Mouse (Mus musculus): Measurements from ENCODE around the gene Sec1. TPM values are rescaled to one million over a fixed set of nuclear protein-coding genes. Genes with fewer than 3 reads are reported as not detected.
A peak's percentile ranks its signal among the peaks of the same experiment; 100 is the strongest.

Gene Sec1
- polyA plus RNA-seq, 1 experiment from 2014 or later = 4.8 TPM

DNA sequence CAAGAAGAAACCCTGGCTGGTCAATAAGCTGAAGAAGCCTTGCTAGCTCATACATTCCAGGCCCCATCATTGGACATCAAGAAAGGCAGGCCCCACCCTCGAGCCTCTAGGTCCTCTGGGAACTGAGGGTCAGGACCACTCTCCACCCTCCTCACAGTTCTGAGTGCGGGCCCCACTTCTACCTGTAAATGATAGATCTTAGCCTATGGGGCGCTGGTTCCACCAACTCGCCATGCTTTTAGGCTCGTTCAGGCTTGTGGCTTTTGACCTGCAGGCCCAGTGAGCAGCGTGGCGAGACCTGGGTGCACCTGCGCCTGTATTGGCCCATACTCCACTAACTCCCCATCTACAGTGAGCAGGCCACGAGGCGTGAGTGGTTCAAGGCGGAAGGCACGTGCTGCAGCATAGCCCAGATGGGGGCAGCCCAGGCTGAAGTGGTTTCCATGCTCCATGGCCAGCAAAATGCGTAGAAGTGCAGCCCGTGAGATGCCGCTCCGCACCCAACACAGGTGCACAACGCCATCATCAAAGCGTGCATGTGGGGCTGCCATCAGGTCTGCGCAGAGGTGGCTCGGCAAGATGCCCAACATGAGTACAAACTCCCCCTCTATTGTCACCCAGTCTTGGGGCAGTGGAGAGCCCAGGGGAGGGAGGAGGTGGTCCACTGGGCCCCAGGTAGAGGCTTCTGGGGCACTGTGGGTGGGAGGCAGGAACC, 16.4 kb upstream of the Sec1 start:
- Histone ChIP-seq H3K9ac (ENCODE audit: low read length) (no peak overlapping the region), H3K27me3 (replicated peaks; ENCODE audit: control insufficient read depth, insufficient read depth, low read length) (no peaks in the 10 kb centered on the region), H3K27ac (ENCODE audit: low read depth) (no peak overlapping the region), H3K4me1 (replicated peaks; ENCODE audit: control insufficient read depth, insufficient read depth, low read length) (peaks cover 35% of the 10 kb centered on the region), H3K4me3 (ENCODE audit: low read depth, low read length) (no peak overlapping the region), H3K4me2 (ENCODE audit: low read length) (no peak overlapping the region), H3K9me3 (ENCODE audit: control insufficient read depth, low read length) (no peaks in the 10 kb centered on the region), H3K36me3 (ENCODE audit: control insufficient read depth, insufficient read depth, low read length) (peaks cover 43% of the 10 kb centered on the region)
- 91% methylated on average over 20 of the region's 20 CpGs for WGBS
- DNase-seq (ENCODE audit: low spot score) (no peak), ATAC-seq (replicated peaks; ENCODE audit: low FRiP score, low TSS enrichment, low read depth) (no peak)

DNA sequence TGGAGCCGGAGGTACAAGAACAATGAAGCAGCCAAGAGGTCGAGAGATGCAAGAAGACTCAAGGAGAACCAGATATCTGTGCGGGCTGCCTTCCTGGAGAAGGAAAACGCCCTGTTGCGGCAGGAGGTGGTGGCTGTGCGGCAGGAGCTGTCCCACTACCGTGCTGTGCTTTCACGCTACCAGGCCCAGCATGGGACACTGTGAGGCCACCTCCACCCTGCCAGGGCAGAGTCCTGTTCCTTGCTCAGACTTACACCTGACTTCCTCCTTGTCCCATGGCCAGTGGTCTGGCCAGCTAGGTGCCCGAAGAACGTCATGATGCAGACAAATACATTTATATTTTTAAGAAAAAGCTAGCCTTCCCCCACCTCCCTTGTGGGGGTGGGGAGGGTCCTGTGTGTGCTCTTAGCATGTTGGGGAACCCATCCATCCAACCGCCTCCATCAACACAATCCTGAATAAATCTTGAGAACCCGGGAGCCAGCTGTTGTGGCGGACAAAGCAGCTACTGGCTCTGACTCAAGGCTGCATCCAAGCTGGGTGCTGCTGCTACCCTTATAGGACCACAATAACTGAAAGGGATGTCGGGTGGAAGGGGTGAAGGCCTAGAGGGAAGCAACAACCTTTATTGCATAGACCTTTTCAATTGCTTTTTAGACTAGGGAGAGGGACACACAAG, 15.6 kb upstream of the Sec1 start:
- Histone ChIP-seq H3K36me3 (ENCODE audit: control insufficient read depth, insufficient read depth, low read length) (peaks cover 43% of the 10 kb centered on the region), H3K4me3 (ENCODE audit: low read depth, low read length) (no peak overlapping the region), H3K27ac (ENCODE audit: low read depth) (no peak overlapping the region), H3K4me2 (ENCODE audit: low read length) (no peak overlapping the region), H3K9me3 (ENCODE audit: control insufficient read depth, low read length) (no peaks in the 10 kb centered on the region), H3K4me1 (replicated peaks; ENCODE audit: control insufficient read depth, insufficient read depth, low read length) (peaks cover 37% of the 10 kb centered on the region), H3K27me3 (replicated peaks; ENCODE audit: control insufficient read depth, insufficient read depth, low read length) (no peaks in the 10 kb centered on the region), H3K9ac (ENCODE audit: low read length) (no peak overlapping the region)
- DNase-seq (ENCODE audit: low spot score) (no peak), ATAC-seq (replicated peaks; ENCODE audit: low FRiP score, low TSS enrichment, low read depth) (no peak)
- 71% methylated on average over 14 of the region's 14 CpGs for WGBS

DNA sequence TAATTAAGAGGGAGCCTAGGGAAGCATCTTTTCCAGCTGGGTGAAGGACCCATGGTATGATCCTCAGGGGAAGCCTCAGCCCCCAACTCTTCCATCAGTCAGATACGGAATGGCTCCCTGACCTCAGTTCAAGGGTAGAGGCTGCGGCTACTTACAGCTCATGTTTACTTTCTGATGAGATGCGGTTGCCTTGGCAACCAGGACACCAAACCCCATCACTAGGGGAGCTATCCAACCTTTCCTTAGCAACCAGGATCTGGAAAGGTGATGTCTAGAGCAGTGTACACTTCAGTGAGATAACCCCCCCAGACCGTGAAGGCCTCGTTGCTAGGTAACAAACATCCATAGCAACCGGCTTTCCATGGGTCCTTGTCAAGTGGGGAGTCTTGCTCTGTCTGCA, 14.8 kb upstream of the Sec1 start:
- no peaks in the 10 kb centered on the region for H3K27me3 ChIP-seq (replicated peaks; ENCODE audit: control insufficient read depth, insufficient read depth, low read length)
- H3K4me3 ChIP-seq (ENCODE audit: low read depth, low read length) = no peak overlapping the region
- no peak overlapping the region for H3K27ac ChIP-seq (ENCODE audit: low read depth)
- no peak for DNase-seq (ENCODE audit: low spot score)
- ATAC-seq (replicated peaks; ENCODE audit: low FRiP score, low TSS enrichment, low read depth) = no peak
- no peak overlapping the region for H3K9ac ChIP-seq (ENCODE audit: low read length)
- H3K4me2 ChIP-seq (ENCODE audit: low read length) = no peak overlapping the region
- peaks cover 43% of the 10 kb centered on the region for H3K36me3 ChIP-seq (ENCODE audit: control insufficient read depth, insufficient read depth, low read length)
- peaks cover 31% of the 10 kb centered on the region for H3K4me1 ChIP-seq (replicated peaks; ENCODE audit: control insufficient read depth, insufficient read depth, low read length)
- no peaks in the 10 kb centered on the region for H3K9me3 ChIP-seq (ENCODE audit: control insufficient read depth, low read length)
- WGBS = 45% methylated on average over 6 of the region's 6 CpGs

DNA sequence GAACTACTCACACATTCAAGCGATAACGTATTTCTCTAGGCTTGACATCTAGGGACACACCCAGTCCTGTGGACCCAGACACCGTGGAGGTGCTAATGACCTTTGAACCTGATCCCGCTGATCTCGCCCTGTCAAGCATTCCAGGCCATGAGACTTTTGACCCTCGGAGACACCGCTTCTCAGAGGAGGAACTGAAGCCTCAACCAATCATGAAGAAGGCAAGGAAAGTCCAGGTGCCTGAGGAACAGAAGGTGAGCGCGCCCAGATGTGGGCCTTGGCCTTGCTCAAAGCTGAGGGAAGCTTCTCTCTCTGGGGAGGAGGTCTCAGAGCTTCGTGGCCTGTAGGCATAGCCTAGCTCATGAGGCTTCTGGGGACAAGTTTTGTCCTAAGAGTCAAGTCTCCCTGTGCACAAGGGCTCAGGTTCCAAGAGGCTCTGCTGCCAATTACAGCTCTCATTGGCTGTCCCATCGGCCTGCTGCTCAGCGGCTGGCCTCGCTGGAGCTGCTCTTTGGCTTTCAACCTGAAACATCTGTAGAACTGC, 14.1 kb upstream of the Sec1 start:
- Histone ChIP-seq H3K27me3 (replicated peaks; ENCODE audit: control insufficient read depth, insufficient read depth, low read length) (no peaks in the 10 kb centered on the region), H3K9ac (ENCODE audit: low read length) (no peak overlapping the region), H3K27ac (ENCODE audit: low read depth) (peak overlapping the region; percentile 34; the same call in 1 of the 2 replicates), H3K36me3 (ENCODE audit: control insufficient read depth, insufficient read depth, low read length) (peaks cover 39% of the 10 kb centered on the region), H3K9me3 (ENCODE audit: control insufficient read depth, low read length) (no peaks in the 10 kb centered on the region), H3K4me2 (ENCODE audit: low read length) (peak overlapping the region; percentile 96), H3K4me1 (replicated peaks; ENCODE audit: control insufficient read depth, insufficient read depth, low read length) (peaks cover 36% of the 10 kb centered on the region), H3K4me3 (ENCODE audit: low read depth, low read length) (no peak overlapping the region)
- ATAC-seq (replicated peaks; ENCODE audit: low FRiP score, low TSS enrichment, low read depth) (no peak), DNase-seq (ENCODE audit: low spot score) (no peak)
- WGBS = 30% methylated on average over 13 of the region's 13 CpGs

DNA sequence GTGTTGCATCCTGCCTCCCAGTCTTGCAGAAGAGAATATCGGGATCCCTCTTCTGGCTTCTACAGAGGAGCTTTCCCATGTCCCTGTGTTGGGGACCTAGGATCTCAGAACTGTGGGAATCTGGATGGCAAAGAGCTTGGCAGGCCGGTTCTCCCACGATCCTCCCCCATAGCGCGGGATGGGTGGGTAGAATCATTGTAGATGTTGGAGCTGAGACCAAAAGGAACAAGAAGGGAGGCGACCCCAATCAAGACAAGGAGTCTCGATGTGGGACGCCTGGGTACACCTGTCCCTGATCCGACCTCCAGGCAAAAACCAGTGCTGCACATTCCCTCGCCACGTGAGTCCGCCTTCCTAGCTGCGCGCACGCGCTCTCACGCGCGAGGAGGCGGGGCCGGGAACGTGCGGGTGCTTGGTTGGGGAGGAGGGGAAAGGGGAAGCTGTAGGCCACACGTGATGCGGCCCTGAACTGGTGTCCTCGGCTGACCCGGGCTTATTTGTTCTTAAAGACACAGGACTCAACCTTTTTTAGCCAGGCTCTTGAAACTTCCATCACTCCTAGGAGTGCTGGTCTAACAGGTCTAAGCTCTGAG, 13.3 kb upstream of the Sec1 start:
- Histone ChIP-seq H3K9ac (ENCODE audit: low read length) (peak overlapping the region; percentile 8; the same call in 1 of the 2 replicates), H3K9me3 (ENCODE audit: control insufficient read depth, low read length) (no peaks in the 10 kb centered on the region), H3K36me3 (ENCODE audit: control insufficient read depth, insufficient read depth, low read length) (peaks cover 31% of the 10 kb centered on the region), H3K4me3 (ENCODE audit: low read depth, low read length) (peak overlapping the region; percentile 65), H3K27ac (ENCODE audit: low read depth) (peak overlapping the region; percentile 61), H3K4me1 (replicated peaks; ENCODE audit: control insufficient read depth, insufficient read depth, low read length) (peaks cover 36% of the 10 kb centered on the region), H3K27me3 (replicated peaks; ENCODE audit: control insufficient read depth, insufficient read depth, low read length) (no peaks in the 10 kb centered on the region), H3K4me2 (ENCODE audit: low read length) (peak overlapping the region; percentile 96)
- under 1% methylated on average over 27 of the region's 27 CpGs for WGBS
- ATAC-seq (replicated peaks; ENCODE audit: low FRiP score, low TSS enrichment, low read depth) (no peak; the same call in 1 of the 2 replicates), DNase-seq (ENCODE audit: low spot score) (peak; percentile 94)

DNA sequence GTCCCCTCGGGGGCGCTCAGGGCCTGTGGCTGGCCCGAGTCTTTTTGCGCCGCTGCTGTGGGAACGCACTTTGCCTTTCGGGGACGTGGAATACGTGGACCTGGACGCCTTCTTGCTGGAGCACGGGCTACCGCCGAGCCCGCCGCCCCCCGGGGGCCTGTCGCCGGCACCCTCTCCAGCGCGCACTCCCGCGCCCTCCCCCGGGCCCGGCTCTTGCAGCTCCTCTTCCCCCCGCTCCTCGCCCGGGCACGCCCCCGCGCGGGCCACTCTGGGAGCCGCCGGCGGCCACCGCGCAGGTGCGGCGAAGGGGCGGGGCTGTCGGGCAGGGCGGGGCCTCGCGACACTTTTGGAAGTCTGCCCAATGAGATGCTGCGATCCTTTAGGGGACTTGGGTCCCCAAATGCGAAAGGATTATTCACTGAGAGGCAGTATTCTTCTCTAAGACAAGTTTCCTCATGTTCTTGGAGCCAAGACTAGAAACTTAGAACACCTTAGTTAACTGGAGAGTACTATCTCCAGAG, 12.6 kb upstream of the Sec1 start:
- Histone ChIP-seq H3K4me2 (ENCODE audit: low read length) (peak overlapping the region; percentile 96), H3K9me3 (ENCODE audit: control insufficient read depth, low read length) (no peaks in the 10 kb centered on the region), H3K4me3 (ENCODE audit: low read depth, low read length) (peak overlapping the region; percentile 65), H3K27me3 (replicated peaks; ENCODE audit: control insufficient read depth, insufficient read depth, low read length) (no peaks in the 10 kb centered on the region), H3K4me1 (replicated peaks; ENCODE audit: control insufficient read depth, insufficient read depth, low read length) (peaks cover 36% of the 10 kb centered on the region), H3K27ac (ENCODE audit: low read depth) (peak overlapping the region; percentile 70), H3K9ac (ENCODE audit: low read length) (peak overlapping the region; percentile 69), H3K36me3 (ENCODE audit: control insufficient read depth, insufficient read depth, low read length) (peaks cover 24% of the 10 kb centered on the region)
- 2% methylated on average over 37 of the region's 45 CpGs for WGBS
- ATAC-seq (replicated peaks; ENCODE audit: low FRiP score, low TSS enrichment, low read depth) (no peak), DNase-seq (ENCODE audit: low spot score) (peak; percentile 89)

DNA sequence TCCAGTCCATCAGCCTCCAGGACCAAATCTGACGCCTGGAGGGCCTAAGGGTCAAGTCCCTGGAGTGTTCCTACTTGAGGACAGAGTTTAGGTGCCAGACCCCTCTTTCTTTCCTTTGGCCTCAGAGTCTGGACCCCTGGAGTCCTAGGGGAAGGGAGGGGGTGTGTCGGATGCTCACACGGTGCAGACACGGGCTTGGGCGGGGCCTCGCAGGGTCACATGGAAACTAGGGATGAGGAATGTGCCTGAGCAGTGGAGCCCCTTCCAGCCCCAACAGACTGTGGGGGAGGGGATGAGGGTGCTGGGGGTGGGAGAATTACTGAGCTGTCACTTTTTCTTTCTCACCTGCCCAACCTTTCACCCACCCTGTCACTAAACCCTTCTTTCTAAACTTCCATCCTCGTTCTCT, 11.7 kb upstream of the Sec1 start:
- Histone ChIP-seq H3K27me3 (replicated peaks; ENCODE audit: control insufficient read depth, insufficient read depth, low read length) (no peaks in the 10 kb centered on the region; the same call in 1 of the 2 replicates), H3K9ac (ENCODE audit: low read length) (peak overlapping the region; percentile 69), H3K27ac (ENCODE audit: low read depth) (peak overlapping the region; percentile 73; the same call in 1 of the 2 replicates), H3K4me3 (ENCODE audit: low read depth, low read length) (peak overlapping the region; percentile 65), H3K9me3 (ENCODE audit: control insufficient read depth, low read length) (no peaks in the 10 kb centered on the region), H3K4me1 (replicated peaks; ENCODE audit: control insufficient read depth, insufficient read depth, low read length) (peaks cover 36% of the 10 kb centered on the region), H3K4me2 (ENCODE audit: low read length) (peak overlapping the region; percentile 96), H3K36me3 (ENCODE audit: control insufficient read depth, insufficient read depth, low read length) (peaks cover 16% of the 10 kb centered on the region)
- ATAC-seq (replicated peaks; ENCODE audit: low FRiP score, low TSS enrichment, low read depth) = peak; percentile 14; the same call in 1 of the 2 replicates
- DNase-seq (ENCODE audit: low spot score) = peak; percentile 83
- 2% methylated on average over 7 of the region's 7 CpGs for WGBS

DNA sequence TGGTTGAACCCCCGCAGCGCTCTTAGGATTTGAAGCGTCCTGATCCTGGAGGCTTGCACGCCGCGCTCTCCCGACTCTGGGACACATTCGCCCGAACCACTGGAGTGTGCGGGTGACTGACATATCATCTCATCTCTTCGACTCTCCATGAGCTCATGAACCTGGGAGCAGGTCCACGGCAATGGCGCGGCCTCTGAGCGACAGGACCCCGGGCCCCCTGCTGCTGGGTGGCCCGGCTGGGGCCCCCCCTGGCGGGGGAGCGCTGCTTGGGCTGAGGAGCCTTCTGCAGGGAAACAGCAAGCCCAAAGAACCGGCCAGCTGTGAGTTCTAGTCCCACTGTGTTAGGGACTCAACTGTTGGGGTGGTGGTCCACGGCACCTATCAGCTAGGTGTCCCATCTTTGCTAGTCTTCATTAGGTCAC, 11.3 kb upstream of the Sec1 start:
- peak overlapping the region; percentile 65 for H3K4me3 ChIP-seq (ENCODE audit: low read depth, low read length)
- peaks cover 1% of the 10 kb centered on the region for H3K27me3 ChIP-seq (replicated peaks; ENCODE audit: control insufficient read depth, insufficient read depth, low read length)
- ATAC-seq (replicated peaks; ENCODE audit: low FRiP score, low TSS enrichment, low read depth) (peak; percentile 5), DNase-seq (ENCODE audit: low spot score) (peak; percentile 83)
- peak overlapping the region; percentile 39 for H3K9ac ChIP-seq (ENCODE audit: low read length)
- H3K27ac ChIP-seq (ENCODE audit: low read depth) = peak overlapping the region; percentile 73
- H3K4me1 ChIP-seq (replicated peaks; ENCODE audit: control insufficient read depth, insufficient read depth, low read length) = peaks cover 38% of the 10 kb centered on the region
- no peaks in the 10 kb centered on the region for H3K9me3 ChIP-seq (ENCODE audit: control insufficient read depth, low read length)
- peak overlapping the region; percentile 96 for H3K4me2 ChIP-seq (ENCODE audit: low read length)
- H3K36me3 ChIP-seq (ENCODE audit: control insufficient read depth, insufficient read depth, low read length) = peaks cover 11% of the 10 kb centered on the region
- under 1% methylated on average over 21 of the region's 21 CpGs for WGBS

Measured in intestine, embryonic 14.5 days (tissue).